Mouse (Mus musculus) lung, postnatal 10 days (tissue): ENCODE data around the gene Wiz.
A peak's percentile ranks its signal among the peaks of the same experiment; 100 is the strongest.

Source experiments
- DNase-seq: peaks from one replicate; pipeline ENCODE4 v3.0.0; 2021

Wiz gene

DNA sequence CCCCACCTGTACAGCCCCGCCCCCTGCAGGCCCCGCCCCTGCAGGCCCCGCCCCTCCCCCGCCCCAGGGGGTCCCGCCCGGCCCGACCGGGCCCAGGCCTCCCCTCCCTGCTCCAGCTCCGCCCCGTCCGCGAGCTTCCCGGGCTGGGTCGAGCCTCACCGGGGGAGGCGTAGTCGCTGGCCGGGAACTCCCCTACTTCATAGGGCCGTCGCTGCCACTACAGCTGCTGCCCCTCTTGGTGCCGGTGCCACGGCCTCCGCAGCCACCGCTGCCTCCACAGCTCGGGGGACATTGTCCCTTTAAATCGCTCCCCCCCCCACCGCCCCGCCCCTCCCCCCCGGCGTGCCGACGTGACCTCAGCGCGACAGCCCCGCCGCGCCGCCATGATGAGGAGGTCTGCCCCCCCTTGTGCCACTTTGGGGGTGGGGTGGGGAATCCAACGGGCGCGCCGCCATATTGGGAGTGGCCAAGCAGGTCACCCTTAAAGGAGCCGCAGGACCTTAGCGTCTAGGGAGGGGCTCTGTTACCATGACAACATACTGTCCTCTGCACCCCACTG lies at the start of gene Wiz:
Gene Wiz (minus strand): TSS at position 339 of the 559 bp plus-strand sequence.
- peak; percentile 98 for DNase-seq

DNA sequence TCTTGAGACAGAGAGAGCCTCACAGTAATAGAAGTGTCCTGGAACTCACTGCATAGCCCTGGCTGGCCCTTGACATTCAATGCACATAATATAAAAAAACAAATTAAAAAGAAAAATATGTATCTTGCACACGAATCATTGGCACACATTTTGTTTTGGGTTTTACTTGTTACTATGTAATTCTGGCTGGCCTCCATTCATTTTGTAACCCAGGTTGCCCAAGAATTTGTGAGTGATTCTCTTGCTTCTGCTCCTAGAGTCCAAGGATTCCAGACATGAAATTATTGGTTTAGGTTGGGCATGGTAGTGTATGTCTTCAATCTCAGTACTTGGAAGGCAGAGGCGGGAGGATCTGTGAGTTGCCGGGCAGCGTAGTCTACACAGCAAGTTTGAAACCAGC lies 47.9 kb upstream of the Wiz start:
- DNase-seq: no peak

- no peak for DNase-seq
Observed at GRCm38 (mm10) chr17:32435151-32435550, 45.9 kb upstream of the Wiz start.

- DNase-seq: peak; percentile 38
Observed at GRCm38 (mm10) chr17:32434324-32434723, 45.1 kb upstream of the Wiz start.

DNA sequence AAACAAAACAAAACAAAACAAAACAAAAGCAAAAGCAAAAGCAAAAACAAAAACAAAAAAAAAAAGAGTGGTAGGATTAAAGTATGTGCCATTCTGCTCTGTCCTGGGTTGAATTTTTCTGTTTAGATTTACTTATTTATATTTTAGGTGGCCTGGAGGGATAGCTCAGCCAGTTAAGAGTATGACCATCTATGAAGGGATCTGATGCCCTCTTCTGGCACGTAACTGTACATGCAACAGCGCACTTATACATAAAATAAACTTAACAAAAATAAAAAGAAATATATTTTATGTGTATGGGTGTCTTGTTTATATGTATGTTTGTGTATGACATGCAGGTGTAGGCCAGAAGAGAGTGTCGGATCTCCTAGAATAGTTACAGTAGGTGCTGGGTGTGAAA lies 42.7 kb upstream of the Wiz start:
- no peak for DNase-seq

GRCm38 (mm10) chr17:32426610-32427009 lies 37.4 kb upstream of the Wiz start:
- no peak for DNase-seq

GRCm38 (mm10) chr17:32424034-32424433 lies 34.8 kb upstream of the Wiz start, which contains the start of gene Pglyrp2:
Gene Pglyrp2, minus strand, starts transcription at chr17:32424167.
- DNase-seq: no peak

- DNase-seq: no peak
Observed at GRCm38 (mm10) chr17:32420781-32421180, 31.5 kb upstream of the Wiz start.

DNA sequence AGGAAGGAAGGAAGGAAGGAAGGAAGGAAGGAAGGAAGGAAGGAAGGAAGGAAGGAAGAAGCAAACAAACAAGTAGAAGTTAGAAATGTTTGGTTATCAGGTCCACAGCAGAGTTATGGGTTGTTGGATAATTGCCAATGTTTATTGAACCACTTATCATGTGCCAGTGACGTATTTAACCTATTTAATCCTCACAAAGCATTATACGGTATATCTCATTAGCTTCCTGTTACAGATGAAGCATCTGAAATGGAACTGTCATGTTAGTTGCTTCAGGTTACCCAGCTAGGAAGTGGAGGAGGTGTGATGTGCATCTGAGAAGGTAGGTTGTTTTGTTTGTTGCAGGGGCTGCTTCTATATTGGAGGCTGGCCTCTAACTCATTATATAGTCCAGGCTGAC lies 30.8 kb upstream of the Wiz start:
- no peak for DNase-seq

DNA sequence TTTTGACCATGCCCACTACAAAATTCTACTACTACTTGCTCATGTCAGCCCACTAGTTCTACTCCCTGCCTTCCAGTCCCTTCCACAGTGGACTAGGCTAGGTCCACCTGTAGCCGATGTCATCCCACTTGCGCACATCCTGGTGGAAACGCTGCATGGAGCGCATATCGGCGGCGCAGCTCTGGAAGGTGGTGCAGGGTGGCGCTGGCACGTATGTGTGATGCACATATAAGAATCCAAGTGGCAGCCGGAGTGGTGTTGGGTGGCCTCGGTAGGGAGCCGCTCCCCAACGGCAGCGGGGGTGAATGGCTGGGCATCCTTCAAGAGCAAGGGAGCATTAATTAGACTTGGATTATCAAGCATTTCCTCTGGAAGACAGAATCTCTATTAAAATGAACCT lies 27.5 kb upstream of the Wiz start:
- no peak for DNase-seq

GRCm38 (mm10) chr17:32415417-32416020 lies 26.3 kb upstream of the Wiz start:
- DNase-seq: no peak

GRCm38 (mm10) chr17:32411898-32412297 lies 22.7 kb upstream of the Wiz start:
- no peak for DNase-seq

DNA sequence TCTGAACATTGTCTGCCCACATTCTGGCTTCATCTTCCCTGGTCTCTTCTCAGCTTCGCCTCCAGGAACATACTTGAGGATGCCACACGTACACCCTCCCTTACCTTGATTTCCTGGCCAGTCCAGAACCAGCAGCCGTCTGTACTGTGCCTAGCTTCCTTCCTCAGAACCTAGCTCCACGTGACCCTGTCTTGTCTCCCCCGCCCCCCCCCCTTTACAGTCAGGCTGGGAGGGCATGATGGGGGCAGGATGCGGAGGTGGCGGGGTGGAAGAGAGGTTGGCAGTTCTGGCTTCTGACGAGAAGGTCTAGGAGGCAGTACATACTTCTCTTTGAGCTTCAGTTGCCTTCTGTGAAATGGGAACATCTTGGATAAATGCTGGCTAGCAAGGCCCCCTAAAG lies 14.2 kb upstream of the Wiz start, which contains the start of gene Rasal3:
Gene Rasal3 (minus strand): TSS at position 167 of the 400 bp plus-strand sequence.
- DNase-seq: no peak

- DNase-seq: no peak
Observed at GRCm38 (mm10) chr17:32402779-32403157, 13.5 kb upstream of the Wiz start.

DNA sequence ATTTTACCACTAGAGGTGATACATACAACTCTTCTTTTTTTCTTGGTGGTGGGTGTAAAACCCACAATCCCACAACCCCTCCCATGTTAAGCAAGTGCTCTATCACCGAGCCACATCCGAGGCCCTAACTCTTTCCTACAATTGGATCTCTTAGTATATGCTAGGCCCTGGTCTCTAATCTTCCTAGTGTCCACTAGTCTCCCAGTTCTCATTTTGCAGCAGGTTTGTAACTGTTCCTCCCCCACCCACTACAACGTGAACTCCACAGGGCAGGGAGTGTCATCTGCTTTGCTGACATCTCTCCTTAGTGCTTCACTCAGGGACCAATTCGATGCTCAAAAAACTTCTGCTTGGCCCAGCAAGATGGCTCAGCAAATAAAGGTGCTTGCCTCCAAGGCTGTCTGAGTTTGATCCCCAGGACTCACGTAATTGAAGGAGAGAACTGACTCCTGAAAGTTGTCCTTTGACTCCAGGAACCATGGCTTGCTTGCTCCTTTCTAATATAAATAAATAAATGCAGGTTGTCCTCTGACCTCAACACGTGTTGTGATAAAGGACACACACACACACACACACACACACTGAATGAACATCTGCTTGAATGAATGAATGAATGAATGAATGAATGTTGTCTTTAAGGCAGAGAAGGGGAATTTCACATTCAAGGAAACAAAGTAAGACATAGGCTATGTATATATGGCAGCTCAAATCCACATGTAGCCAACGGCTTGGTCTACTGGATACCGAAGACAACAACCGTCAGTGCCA lies 13.0 kb upstream of the Wiz start:
- DNase-seq: no peak

DNA sequence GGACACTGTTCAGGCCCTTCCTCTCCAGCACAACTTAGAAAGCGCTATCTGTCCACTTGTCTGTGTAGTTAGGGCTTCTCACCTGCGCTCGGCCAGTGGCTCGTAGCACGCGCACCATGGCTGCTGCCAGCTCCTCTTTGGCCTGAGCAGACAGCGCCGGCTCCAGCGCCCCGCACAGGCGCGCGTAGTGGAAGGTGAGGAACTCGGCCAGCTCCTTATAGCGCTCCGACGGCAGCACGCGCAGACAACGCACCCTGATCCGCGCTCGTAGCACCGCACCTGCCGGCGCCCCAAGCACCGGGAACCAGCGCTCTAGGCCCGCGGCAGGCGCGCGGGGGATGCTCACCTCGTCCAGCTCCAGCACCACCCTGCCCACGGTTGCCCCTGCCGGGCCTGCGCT lies 7.0 kb upstream of the Wiz start:
- no peak for DNase-seq

GRCm38 (mm10) chr17:32393944-32394343 lies 4.7 kb upstream of the Wiz start:
- DNase-seq: no peak

- peak; percentile 45 for DNase-seq
Observed at GRCm38 (mm10) chr17:32388370-32389100, 704 bp downstream of the Wiz start.

- no peak for DNase-seq
Observed at GRCm38 (mm10) chr17:32387986-32388369, 1.3 kb downstream of the Wiz start.

DNA sequence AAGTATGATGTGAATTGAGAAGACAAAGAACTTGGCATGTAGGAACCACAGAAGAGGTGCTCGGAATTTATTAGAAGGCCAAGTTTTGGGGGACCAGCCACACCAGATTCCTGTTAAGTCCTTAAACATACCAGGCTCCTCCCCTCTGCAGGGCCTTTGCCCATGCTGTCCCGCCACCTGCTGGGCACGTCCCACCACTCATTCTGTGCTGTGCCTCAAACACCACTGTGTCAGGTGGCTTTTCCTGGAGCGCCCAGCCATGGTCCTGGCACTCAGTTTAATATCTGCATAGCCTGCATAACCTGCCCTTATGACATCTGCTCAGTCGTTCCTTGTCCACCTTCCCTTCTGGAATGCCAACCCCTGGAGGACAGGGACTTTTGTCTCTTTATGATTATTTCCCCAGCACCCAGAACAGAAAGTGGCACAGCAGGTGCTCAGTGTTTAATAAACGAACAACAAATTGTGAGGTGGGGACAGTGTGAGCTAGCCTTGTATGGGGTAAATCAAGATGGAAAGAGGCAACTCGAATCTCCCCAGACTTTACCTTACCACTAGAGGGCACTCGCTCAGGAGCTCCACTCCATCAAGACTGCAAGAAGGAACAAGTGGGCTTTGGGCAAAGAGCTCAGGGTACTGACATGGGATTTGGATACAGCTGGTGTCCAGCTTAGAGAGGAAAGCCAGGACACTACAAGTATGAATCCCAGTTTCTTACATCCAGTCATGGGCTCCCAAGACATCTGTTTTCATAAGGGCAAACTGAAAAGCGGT lies 2.4 kb downstream of the Wiz start:
- DNase-seq: peak; percentile 58

DNA sequence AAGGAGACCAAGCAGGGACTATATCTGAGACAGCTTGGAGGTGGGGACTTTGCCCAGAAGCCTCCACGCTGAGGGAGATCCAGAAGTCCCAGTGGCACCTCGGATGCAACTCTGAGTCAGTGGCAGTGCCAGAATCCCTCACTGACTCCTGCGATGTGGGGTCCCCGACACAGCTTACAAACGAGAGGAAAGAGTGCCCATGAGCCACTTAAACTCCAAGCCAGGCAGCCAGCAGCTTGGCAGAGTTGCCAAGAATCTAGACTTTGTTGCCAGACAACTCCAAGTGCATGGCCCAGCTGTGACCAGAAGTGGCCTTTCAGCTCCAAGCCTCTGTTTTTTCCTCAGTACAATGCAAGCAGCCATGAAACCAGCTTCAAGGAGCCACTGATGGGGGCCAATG lies 5.6 kb downstream of the Wiz start:
- no peak for DNase-seq

GRCm38 (mm10) chr17:32382576-32382975 lies 6.7 kb downstream of the Wiz start:
- no peak for DNase-seq

GRCm38 (mm10) chr17:32378786-32379185 lies 10.5 kb downstream of the Wiz start:
- no peak for DNase-seq
